Mouse (Mus musculus): ENCODE results near the gene Bace2. TPM values are rescaled to one million over a fixed set of nuclear protein-coding genes. Genes with fewer than 3 reads are reported as not detected.

Gene Bace2
- polyA plus RNA-seq, 1 experiment: 2.2 TPM

DNA sequence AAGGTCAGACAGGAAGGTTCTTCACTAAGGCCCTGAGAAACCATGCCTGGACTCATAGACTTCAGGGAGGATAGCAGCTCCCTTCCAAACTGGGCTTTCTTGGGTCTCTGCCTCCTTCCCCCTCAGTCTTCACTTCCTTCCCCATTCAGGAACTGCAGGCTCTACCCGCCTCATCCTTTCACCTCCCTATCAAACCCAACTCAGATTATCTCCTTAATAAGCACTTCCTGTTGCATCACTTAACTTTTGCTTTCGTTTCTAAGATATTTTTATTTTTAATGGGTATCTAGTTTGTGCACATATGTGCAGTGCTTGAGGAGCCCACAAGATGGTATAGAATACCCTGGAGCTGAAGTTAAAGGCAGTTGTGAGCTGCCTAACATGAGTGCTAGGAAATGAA is 122.1 kb downstream of the Bace2 start:
- no peak for TF ChIP-seq CTCF (IDR thresholded peaks at IDR 0.05; ENCODE audit: borderline replicate concordance, insufficient read depth, low read depth, low read length)
- no peak for TF ChIP-seq POLR2A (IDR thresholded peaks at IDR 0.05; ENCODE audit: borderline replicate concordance, insufficient read depth, low read length)
- Histone ChIP-seq H3K27ac (ENCODE audit: insufficient read depth, low read length) (no peak overlapping the region), H3K27me3 (ENCODE audit: control insufficient read depth, insufficient read depth, low read length) (no peaks in the 10 kb centered on the region), H3K4me1 (ENCODE audit: control insufficient read depth, insufficient read depth, low read length) (no peaks in the 10 kb centered on the region), H3K4me3 (replicated peaks; ENCODE audit: insufficient read depth, low read depth, low read length) (no peak overlapping the region)
- WGBS: 85% methylated on average over 2 of the region's 2 CpGs
- no peak for DNase-seq

DNA sequence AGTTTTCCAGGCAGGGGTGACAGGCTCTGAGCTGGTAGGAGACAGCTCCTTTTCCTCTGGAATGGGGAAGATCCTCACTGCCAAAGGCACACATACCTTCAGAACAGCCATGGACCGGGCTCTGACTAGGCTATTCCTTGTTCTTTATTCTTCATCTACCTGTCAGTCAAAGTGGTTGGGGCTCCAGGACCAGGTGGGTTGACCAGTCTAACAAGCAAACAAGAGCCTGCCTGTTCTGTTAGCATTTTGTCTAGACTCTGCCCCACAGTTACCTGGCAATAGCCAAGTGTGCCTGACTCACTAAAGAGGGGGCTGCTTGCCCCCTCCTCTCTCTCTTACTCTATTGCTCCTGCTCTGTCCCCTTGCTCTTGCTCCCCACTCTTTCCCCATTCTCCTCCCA is 135.8 kb downstream of the Bace2 start:
- TF ChIP-seq POLR2A (IDR thresholded peaks at IDR 0.05; ENCODE audit: borderline replicate concordance, insufficient read depth, low read length): no peak
- no peak for DNase-seq
- H3K4me1 ChIP-seq (ENCODE audit: control insufficient read depth, insufficient read depth, low read length): no peaks in the 10 kb centered on the region
- H3K27ac ChIP-seq (ENCODE audit: insufficient read depth, low read length): no peak overlapping the region
- H3K4me3 ChIP-seq (replicated peaks; ENCODE audit: insufficient read depth, low read depth, low read length): no peak overlapping the region
- no peaks in the 10 kb centered on the region for H3K27me3 ChIP-seq (ENCODE audit: control insufficient read depth, insufficient read depth, low read length)
- 76% methylated on average over 1 of the region's 1 CpGs for WGBS

Other genes starting within 250 kb of the Bace2 start
- 14.4 and 16.0 TPM in 2 replicates for gene Dscam, start 186.0 kb upstream of the Bace2 start, polyA plus RNA-seq (2012; rRNA removed)
- 0.10 and 0.24 TPM in 2 replicates for gene Mx1, start 106.2 kb downstream of the Bace2 start, polyA plus RNA-seq (2012; rRNA removed)
- not detected in 2 replicates for gene Fam3b, start 158.1 kb downstream of the Bace2 start, polyA plus RNA-seq (2012; rRNA removed)